Mouse (Mus musculus): ENCODE measurements around the gene Mad2l1bp.

Mad2l1bp gene

GRCm38 (mm10) chr17:46110402-46111289 lies 42.7 kb downstream of the Mad2l1bp start, which contains the start of gene Mrps18a:
Mrps18a (plus strand) TSS chr17:46110986.
- peak; percentile 81 for DNase-seq (ENCODE audit: low spot score)

GRCm38 (mm10) chr17:46108286-46108685 lies 45.1 kb downstream of the Mad2l1bp start:
- no peak for DNase-seq (ENCODE audit: low spot score)

- DNase-seq (ENCODE audit: low spot score): peak; percentile 35
Measured at GRCm38 (mm10) chr17:46104487-46104886, 48.9 kb downstream of the Mad2l1bp start.

GRCm38 (mm10) chr17:46102608-46103159 lies 50.7 kb downstream of the Mad2l1bp start:
- no peak for DNase-seq (ENCODE audit: low spot score)

GRCm38 (mm10) chr17:46101906-46102305 lies 51.4 kb downstream of the Mad2l1bp start:
- DNase-seq (ENCODE audit: low spot score): no peak

GRCm38 (mm10) chr17:46098525-46098924 lies 54.8 kb downstream of the Mad2l1bp start:
- DNase-seq (ENCODE audit: low spot score): no peak
